Mouse (Mus musculus): ENCODE measurements at regions not wholly inside any gene's neighbourhood (a gene's known extent, or its start where the extent isn't known, plus 50 kb on each side); places are given as distances from the start of the nearest gene placed in this dataset.

DNA sequence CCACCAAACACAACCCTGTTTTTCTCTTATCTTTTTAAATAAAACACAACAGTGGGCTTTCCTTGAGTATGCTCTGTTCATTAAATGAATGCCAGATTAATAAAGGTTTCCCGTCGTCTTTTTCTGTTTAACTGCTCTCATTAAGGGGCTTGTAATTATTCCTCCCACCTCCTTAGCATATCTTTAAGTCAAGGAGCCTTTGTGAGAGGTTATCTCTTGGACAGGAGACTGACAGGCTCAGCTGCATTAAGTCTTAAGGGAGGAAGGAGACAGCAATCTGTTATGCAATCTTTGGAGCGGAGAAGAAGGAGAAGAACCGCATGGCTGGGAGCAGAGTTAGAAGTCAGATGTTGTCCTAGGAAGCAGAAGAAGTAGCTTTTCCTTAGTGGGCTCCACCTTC lies 111.3 kb upstream of the Syt6 start:
- in situ Hi-C loops (cut with MboI, MseI) = no loop called here

DNA sequence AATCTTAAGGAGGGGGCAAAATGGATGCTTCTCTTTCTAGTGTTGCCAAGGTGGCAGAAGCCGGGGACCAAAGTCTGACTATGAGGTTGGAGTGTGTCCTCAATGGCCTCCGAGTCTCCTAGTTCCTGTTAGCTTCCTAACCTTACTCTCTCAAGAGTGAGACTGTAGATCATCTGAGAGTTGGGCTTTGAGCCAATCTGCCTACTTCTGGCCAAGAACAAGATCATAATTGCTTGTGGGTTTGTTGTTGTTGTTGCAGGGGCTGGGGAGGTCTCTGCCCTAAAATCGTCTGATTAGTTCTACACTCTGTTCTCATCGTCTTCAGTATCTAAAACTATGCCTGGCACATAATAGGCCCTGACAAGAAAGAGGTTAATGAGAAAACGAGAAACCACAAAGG lies 110.8 kb upstream of the Syt6 start:
- in situ Hi-C loops (cut with MboI, MseI) = no loop called here

DNA sequence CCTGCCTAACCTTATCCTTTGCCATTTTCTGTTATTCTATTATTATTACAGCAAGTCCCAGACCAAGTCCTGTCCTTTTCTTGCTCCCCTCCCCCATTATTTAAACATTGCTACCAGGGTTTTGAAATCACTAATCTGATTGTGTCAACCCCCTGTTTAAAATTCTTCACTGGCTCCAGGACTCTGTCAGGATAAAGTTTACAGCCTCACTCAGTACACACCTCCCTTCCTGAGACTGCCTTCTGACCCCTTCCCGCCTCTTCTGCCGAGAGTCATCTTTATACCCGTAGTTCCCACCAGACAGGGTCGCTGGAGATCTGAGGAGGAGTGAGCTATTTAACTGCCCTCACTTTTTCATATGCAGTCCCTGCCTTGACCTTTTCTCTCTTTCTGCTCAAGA lies 110.3 kb upstream of the Syt6 start:
- in situ Hi-C loops (cut with MboI, MseI) = no loop called here

DNA sequence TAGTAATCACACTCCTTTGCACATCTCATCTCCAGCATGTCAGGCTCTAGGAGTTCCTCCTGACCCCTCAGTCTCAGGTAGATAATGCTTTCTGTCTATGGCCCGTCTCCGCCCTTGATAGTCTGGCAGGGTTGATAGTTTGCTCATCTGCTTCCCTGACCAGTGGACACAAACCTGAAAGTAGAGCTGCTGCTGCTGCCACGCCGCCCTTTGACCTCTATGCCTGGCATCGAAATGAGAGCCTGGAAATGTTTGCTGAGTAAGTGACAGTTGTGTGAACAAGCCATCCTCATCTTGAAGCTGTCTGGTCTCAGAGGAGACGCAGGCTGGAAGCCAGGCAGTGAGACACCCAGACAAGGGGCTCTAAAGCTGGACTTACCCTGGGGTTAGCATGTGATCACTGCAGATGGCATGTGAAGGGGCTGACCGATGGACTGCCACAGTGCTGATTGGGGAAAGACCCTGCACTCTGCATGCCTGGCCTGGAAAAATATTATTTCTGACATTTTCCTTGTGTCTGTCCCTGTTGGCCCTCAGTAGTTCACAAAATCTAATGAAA lies 109.8 kb upstream of the Syt6 start:
- in situ Hi-C loops (cut with MboI, MseI) = no loop called here

DNA sequence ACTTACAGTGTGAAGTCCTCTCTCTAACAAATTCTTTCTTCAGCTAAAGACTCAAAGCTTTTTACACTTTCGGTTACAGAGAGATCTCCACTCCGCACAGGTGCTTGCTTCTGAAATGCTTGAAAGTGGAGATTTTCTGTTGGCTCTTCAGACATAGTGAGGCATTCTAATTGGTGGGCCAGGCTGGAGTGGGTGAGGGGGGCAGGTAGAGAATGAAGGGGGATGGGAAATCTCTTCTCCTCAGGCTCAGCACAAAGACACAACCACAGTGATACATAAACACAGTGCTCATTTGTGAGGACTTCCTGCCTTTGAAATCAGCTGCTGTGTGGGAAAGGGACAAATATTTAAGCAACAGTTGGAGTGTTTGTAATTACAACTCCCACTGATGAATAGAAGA lies 109.1 kb upstream of the Syt6 start:
- in situ Hi-C loops (cut with MboI, MseI) = no loop called here

DNA sequence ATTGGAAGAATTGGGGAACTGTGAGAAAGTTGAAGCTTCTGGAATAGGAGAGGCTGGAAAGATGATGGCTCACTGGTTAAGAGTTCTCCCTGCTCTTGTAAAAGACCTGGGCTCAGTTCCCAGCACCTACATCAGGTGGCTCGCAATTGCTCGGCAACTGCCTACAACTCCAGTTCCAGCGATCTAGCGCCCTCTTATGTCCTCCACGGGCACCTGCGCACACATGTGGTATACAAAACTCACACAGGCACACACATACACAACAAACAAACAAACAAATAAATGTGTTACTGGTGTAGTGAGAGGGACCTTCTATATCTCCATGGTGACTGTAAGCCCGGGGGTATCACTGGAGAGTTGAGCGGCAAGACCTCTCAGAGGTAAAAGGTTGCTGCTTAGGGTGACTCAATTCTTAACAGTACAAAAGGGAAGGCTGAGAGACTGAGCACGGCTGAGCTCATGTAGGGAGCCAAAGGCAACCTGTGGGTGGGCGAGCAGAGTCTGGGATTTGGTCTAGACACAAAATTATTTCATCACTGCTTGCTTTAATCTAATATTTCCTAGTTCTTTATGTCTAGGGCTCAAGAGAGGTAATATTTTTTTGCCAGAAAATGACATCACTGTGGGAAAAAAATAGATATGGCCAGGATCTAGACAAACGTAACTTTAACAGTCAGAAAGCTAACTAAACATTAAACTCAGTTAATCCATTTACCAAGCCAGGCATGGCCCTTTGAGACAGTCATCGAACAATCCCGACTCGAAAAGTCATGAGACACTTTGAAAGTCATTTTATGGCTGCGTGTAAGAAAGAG lies 104.2 kb upstream of the Syt6 start:
- in situ Hi-C loops (cut with MboI, MseI) = no loop called here

DNA sequence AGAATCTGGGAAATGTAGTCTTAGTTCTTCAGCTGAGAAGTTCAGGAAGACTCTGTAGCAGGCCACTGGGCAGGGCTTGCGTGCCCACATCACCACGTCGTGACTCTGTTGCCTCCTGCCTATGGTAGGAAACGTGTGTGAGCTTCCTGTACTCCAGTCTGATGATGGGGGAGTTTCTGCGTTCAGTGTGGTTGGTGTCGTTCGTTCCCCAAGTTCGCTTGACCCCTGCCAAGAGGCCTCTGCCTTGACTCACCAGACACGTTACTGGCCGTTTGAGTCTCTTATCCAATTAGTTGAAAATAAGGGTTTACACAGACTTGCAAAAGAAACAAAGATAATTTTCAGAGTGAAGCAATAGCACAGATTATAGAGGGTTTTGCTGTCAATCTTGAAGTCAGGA lies 102.4 kb upstream of the Syt6 start:
- in situ Hi-C loops (cut with MboI, MseI) = no loop called here

DNA sequence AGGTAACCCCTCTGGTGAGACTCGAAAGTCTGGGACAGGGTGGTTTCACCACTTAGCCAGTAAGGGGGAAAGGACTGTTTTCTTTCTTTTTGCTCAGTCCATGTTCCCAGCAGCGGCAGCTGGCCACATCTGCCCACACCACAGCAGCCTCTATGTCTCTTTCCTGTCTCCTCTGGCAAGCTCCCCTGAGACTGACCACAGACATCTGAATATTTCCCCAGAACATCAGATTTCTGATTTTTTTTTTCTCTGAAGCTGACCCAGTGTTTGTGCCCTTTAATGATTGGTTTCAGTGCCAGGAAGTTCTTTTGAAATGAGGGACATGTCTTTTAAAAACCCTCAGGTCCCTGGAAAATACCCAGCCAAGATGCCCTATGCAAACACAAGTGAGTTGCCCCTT lies 101.7 kb upstream of the Syt6 start:
- in situ Hi-C loops (cut with MboI, MseI) = no loop called here

DNA sequence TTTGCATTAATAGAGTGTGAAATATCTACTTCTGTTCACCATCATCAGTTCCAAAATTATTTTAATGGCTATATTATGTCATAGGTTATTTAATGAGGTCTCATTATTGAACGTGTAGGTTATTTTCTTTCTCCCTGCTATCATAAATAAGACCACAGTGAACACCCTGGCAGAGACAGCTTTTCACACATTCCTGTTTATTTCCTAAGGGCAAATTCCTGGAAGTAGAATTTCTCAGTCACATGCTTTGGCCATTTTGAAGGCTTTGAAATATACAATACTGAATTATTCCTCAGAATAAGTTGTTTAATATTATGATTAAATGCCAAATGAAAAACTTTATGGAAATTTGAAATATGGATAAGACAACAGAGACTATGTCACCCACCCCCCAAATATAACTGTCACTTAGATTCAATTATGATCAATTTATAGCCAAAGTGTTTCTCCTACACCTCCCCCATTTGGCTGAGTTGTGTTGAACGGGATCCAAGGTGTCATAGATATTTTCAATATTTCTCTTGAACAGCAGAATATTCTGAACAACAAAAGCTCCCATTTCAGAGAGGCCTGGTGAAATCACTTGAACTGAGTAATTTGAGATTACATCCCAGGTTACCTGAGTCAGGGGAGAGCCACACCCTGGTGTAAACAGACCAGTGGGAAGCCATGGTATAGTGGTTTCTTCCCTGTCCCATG lies 95.0 kb upstream of the Syt6 start:
- in situ Hi-C loops (cut with MboI, MseI) = no loop called here

DNA sequence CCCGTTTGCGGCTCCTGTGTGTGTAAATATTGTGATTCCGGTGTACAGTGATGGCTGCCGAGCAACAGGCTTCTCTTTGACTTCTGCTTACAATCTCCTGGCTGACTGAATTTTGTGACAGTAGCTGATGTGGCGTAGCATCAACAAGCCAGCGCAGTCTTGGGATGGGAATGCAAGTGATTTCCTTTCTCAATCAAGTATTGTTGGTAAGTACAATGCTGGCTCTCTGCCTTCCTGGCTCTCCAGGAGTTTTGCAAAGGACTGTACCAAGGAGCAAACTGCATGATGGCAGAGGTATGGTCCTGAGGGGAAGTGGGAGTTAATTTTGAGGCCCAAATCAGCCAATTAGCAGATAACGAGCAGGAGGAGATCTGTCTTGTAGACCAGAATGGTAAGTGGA lies 94.4 kb upstream of the Syt6 start:
- in situ Hi-C loops (cut with MboI, MseI) = no loop called here

DNA sequence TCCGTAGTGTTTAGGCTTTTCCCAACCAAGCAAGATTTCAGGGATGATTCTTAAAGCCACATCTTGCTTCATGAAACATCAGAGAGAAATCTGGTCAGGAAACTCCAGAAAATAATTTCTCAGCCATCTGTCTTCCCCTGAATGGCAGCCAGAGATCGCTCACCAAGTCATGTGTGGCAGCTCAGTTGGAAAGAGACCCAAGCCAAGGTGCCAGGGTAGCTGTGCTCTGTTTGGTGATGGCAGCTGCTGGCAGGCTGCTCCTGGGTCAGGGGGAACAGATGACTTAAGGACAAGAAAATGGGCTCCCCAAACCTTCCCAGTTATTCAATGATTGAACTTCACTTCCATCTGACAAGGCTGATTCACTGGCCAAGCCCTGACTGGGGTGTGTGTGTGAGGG lies 91.7 kb upstream of the Syt6 start:
- in situ Hi-C loops (cut with MboI, MseI) = no loop called here

DNA sequence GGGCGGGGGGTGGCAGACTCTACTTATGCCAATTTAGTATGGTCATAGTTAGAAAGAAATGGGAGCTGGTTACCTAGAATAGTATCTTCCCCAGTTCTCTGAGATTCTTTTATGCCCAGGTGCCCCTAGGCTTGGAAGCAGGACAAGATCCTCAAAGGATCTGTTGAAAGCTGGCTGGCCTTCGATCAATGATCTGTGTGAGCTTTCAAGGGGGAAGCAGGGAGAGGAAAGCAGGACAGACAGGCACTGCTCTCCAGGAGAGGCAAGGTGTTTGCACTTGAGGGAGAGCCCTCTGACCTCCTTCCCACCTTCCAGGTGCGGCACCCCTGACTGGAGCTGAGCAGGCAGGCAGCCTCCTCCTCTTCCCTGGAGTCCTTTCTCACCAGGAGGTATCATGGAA lies 91.3 kb upstream of the Syt6 start:
- in situ Hi-C loops (cut with MboI, MseI) = no loop called here

DNA sequence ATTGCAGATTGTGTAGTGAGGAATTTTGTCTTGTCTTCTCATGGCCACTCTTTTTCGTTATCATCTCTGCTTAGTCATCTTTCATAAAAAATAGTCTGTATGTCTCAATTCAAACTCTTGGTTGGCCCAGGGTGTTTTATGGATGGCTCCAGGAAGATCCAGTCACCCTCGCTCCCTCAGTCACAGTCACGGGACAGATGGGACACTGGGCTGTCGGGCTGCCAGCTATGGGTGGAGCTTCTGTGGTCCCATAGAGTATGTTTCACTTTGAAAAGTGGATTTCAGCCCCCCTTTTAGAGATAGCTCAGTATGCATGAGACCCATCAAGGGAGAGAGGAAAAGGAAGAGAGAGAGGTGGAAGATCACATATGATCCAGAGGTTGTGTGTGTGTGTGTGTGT lies 85.2 kb upstream of the Syt6 start:
- in situ Hi-C loops (cut with MboI, MseI) = no loop called here

DNA sequence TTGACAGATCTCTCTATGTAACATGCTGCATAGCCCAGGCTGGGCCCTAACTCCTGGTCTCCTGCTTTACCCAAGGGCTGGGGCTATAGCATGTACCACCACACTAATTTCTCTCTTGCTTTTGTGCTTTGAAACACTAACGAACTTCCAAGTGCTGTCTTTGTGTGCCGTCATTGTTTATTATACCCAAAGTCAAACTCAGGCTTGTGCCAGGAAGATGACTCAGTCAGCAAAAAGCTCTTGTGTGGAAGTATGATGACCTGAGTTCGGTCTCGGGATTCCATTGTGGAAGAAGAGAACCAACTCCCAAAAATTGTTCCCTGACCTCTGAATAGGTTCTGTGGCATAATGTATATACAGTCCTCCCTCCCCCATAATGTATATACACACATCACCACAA lies 84.1 kb upstream of the Syt6 start:
- in situ Hi-C loops (cut with MboI, MseI) = no loop called here

DNA sequence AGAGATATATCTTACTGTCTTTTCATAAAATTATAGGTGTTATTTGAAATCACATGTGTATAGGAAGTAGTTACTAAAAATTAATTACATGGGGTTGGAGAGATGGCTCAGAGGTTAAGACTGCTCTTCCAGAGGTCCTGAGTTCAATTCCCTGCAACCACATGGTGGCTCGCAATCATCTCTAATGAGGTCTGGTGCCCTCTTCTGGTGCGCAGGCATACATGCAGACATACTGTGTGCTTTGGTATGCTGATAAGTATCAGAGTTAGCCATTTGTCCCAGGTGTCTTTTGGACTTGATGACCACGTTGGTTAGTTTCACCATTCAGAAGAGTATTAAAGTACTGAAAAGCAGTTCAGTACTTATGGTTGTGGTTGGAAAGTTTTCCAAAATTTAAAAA lies 82.8 kb upstream of the Syt6 start:
- in situ Hi-C loops (cut with MboI, MseI) = no loop called here

DNA sequence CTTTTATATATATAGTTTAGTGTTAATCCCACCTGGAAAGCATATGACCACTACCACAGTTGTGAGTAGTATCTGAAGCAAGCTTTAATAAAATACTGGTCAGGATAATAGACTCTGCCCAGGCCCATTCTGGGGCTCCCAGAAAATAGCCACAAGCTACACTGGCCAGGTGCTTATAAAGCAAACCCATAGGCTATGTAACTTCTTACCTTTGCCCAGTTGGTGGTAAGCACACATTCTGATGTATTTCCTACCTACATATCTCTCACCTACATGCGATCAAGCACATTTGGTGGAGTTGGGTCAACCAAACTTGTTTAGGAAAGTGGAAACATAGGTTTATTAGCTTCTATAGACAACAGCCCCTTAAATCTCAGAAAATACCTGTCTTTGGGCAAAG lies 81.4 kb upstream of the Syt6 start:
- in situ Hi-C loops (cut with MboI, MseI) = no loop called here

DNA sequence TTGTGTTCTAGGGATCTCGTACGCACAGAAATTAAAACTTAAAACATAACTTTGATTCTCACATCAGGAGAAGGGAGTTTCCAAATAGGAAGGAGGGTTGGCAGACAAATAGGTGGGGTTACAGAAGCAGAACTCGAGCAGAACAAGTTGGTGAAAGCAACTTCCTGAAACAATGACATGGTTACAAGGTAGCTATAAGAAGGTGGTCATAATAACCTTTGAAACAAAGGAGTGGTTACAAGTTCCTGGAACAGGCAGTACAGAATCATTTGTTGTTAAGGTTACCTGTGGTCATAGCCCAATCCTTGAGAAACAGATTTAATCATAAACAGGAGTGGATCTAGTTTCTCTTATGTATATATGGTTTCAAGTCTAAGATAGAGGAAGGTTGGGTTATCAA lies 81.0 kb upstream of the Syt6 start:
- in situ Hi-C loops (cut with MboI, MseI) = no loop called here

DNA sequence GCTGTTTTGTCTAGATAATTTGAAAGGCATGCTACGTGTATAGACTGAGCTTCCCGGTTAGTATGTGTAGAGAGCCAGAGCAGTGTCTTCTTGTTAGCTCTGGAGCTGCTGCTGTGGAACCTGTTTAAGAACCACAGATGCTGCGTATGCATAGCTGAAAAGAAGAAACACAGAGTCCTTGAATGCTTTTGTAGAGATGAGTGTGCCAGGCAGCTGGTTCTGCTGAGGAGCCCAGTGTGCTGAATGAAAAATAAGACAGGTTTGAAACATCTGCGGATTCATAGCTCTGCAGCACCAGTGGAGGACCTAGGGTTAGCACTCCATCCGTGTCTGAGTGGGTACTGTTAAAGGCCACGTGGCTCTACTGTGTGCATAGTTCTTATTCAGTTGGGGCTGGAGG lies 78.9 kb upstream of the Syt6 start:
- in situ Hi-C loops (cut with MboI, MseI) = no loop called here

DNA sequence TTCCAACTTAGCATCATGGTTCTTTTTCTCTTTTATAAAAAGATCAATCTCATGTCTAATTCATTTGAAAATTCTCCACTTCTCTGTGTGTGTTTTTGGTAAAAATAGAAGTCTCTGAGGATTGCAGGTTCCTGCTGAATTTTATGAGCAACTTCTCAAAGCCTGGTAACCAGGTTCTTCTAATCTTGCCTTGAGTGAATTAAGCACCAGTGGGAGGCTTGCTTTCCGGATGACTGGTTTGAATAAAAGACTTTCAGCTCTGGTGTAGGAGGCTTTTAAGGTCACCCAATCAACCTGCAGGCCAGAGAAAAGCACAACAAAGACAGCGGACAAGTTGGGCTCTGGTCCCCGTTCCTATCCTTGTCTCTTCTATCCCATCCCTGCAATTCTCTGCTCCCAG lies 78.3 kb upstream of the Syt6 start:
- in situ Hi-C loops (cut with MboI, MseI) = no loop called here

DNA sequence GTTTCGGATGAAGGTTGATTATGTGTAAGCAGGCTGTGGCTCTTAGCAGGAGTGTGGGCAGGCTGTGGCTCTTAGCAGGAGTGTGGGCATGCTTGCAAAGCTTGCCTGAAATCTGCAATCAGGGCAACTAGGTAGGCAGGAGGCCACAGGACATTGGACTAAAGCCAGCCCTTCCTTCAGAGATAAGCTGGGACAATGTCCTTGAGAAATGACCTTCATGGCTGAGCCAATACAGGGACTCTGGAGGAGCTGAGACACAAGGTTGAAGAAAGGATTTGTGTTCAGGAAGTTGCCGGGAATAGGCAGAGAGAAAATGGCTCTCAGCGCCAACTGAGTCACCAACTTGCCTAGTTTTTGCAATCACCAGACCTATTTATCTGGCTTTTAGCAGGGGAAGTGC lies 77.3 kb upstream of the Syt6 start:
- in situ Hi-C loops (cut with MboI, MseI) = no loop called here

DNA sequence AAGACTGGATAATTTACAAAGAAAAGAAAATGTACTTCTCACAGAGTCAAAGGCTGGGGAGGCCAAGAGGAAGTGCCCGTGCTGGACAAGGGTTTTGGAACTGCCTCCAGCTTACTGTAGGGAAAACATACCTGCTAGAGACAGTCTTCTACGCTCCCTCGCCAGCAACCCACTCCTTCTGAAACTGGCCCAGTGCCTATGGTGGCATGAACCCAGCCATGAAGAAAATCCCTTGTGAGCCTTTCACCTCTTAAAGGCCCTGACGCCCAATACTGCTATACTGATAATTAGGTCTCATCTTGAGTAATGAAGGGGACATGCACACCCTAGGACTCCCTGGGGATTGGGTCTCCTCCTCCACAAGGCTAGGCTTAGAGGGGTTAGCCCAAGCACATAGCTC lies 76.6 kb upstream of the Syt6 start:
- in situ Hi-C loops (cut with MboI, MseI) = no loop called here

DNA sequence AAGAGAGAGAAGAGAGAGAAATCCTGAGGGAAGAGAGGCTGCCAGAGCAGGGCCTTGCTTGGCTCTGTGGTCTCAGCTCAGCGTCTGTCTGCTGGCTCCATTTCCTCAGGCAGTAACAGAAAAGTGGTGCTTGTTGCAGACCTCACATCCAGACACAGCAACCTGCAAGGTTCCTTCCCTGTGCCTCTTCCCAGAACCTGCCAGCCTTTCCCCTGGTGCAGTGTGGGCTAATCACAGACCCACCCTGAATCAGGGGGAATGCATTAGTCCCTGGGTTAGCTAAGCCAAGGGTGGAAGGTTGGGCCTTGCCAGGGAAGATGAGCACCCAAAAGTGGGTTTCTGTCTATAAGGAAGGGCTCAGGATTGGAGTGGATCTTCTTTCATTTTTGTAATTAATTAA lies 75.2 kb upstream of the Syt6 start:
- in situ Hi-C loops (cut with MboI, MseI) = no loop called here

DNA sequence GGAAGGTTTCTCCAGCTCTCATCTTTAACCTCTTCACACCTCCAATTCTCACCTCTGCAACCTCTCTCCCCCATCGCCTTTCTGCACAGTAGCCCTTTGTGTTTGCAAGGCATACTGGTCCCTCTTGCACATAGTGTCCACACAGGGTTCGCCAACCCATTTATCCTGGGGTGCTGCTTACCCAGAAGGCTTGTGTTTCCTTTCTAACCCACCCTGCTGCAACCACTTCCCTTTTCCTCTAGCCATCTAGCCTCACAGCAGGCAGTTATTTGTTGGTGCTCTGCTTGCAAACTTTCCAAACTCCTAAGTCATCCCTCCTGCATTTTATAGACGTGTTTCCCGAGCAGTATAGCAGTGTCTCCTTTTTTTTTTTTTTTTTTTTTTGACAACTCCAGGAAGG lies 74.7 kb upstream of the Syt6 start:
- in situ Hi-C loops (cut with MboI, MseI) = no loop called here

Measured in T-helper 17 cell (primary cell).